Mouse (Mus musculus): ENCODE measurements around the gene Fibp. TPM values are rescaled to one million over a fixed set of nuclear protein-coding genes. Genes with fewer than 3 reads are reported as not detected.

Fibp gene
- total and polyA plus RNA-seq, 3 experiments = 21.9 to 63.5 TPM; not detected in 1

DNA sequence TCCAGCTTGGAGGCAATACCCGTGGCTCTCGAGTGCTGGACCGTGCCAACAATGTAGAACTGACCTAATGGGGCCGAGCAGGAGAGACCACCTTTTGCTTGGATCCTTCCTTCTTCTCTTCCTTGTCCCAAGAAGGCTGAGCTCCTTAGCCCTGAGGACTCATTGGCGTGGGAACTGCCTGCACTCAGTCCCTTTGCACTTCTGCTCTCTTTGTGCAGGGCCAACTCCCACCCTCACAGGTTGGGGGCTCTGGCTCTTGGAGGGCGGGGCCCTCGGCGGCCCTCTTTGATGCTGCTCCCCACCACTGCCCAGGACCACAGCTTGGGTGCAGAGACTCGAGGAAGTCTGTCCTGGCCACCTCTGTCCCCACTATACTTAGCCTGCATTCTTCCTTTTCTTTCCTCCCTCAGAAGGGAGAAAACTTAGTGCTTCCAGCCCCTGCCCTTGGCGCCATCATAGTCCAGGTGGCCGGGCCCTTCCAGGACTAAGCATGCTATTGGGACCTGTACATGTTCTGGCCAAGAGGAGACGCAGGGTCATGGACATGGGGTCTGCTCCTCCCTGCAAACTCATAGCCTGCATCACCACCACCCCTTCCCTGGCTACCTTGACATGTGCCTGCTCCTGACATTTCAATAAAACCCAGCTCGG is 33.6 kb upstream of the Fibp start (continued):
- TF ChIP-seq RAD21 (IDR thresholded peaks at IDR 0.05; ENCODE audit: low read depth, low read length) = no peak

DNA sequence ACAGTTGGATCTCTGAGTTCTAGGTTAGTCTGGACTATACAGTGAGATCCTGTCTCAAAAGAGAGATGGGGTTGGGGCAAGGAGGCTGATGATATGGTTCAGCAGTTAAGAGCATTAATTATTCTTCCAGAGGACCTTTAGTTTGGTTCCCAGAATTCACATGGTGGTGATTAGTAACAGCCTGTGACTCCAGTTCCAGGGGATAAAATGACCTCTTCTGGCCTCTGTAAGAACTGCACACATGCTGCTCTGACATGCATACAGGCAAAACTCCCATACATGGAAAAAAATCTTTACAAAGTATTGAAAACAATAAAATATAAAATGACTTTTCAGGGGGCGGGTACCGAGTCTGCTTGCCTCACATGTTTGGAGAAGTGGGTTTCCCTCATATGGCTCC is 32.3 kb upstream of the Fibp start:
- no peaks in the 10 kb centered on the region for H3K27me3 ChIP-seq (ENCODE audit: control insufficient read depth in 1 of 2, insufficient read depth in 2 of 2, low read length in 2 of 2)
- TF ChIP-seq USF2 (IDR thresholded peaks at IDR 0.05; ENCODE audit: borderline replicate concordance in 1 of 2, insufficient read depth in 1 of 2, low read depth in 1 of 2, low read length in 2 of 2) = no peak
- TF ChIP-seq ZC3H11A (IDR thresholded peaks at IDR 0.05; ENCODE audit: low read depth, low read length) = peak; percentile 42
- TF ChIP-seq USF1 (IDR thresholded peaks at IDR 0.05; ENCODE audit: low read depth, low read length) = no peak
- no peak for TF ChIP-seq MEF2A (IDR thresholded peaks at IDR 0.05; ENCODE audit: extremely low read depth, insufficient replicate concordance, low read depth, low read length, poor library complexity, severe bottlenecking)
- no peak for TF ChIP-seq NRF1 (IDR thresholded peaks at IDR 0.05; ENCODE audit: insufficient read depth, low read depth, low read length, poor library complexity, severe bottlenecking)
- no peak for TF ChIP-seq E2F4 (IDR thresholded peaks at IDR 0.05; ENCODE audit: borderline replicate concordance, low read depth, low read length)
- TF ChIP-seq CHD2 (IDR thresholded peaks at IDR 0.05; ENCODE audit: low read length) = no peak
- peak; percentile 69 for TF ChIP-seq SMC3 (IDR thresholded peaks at IDR 0.05; ENCODE audit: low read depth, low read length)
- TF ChIP-seq BHLHE40 (IDR thresholded peaks at IDR 0.05; ENCODE audit: borderline replicate concordance, low read depth, low read length) = no peak
- no peak for TF ChIP-seq MAX (IDR thresholded peaks at IDR 0.05; ENCODE audit: low read length)
- TF ChIP-seq ZNF384 (IDR thresholded peaks at IDR 0.05; ENCODE audit: low read depth, low read length) = no peak
- no peak for TF ChIP-seq TAL1 (IDR thresholded peaks at IDR 0.05; ENCODE audit: low read length)
- peak; percentile 45; the same call in 1 of the 2 replicates for TF ChIP-seq MYC (IDR thresholded peaks at IDR 0.05; ENCODE audit: low read depth, low read length)
- no peak for TF ChIP-seq GATA1 (IDR thresholded peaks at IDR 0.05; ENCODE audit: low read depth, low read length)
- 0 out of 2 replicates have a peak, but pooled peaks have one; percentile 11 for TF ChIP-seq TBP (IDR thresholded peaks at IDR 0.05; ENCODE audit: low read depth, low read length)
- peak; percentile 33 to 74 (median 57) for TF ChIP-seq CTCF (IDR thresholded peaks at IDR 0.05 in 2 of 3, conservative IDR thresholded peaks at IDR 0.05 in 1 of 3; ENCODE audit: control insufficient read depth in 1 of 3, insufficient read depth in 1 of 3, low read depth in 2 of 3, low read length in 3 of 3, poor library complexity in 1 of 3, severe bottlenecking in 1 of 3)
- peak; percentile 76 for TF ChIP-seq RAD21 (IDR thresholded peaks at IDR 0.05; ENCODE audit: low read depth, low read length)
- no peak for TF ChIP-seq ZKSCAN1 (IDR thresholded peaks at IDR 0.05; ENCODE audit: low read depth, low read length)
- TF ChIP-seq JUND (IDR thresholded peaks at IDR 0.05; ENCODE audit: low read depth, low read length) = no peak
- peak; percentile 45; the same call in 1 of the 2 replicates for TF ChIP-seq SIN3A (IDR thresholded peaks at IDR 0.05; ENCODE audit: low read length)
- H3K4me3 ChIP-seq (ENCODE audit: control insufficient read depth in 1 of 2, insufficient read depth in 1 of 2, low read depth in 2 of 2, low read length in 2 of 2) = no peak overlapping the region
- peaks cover 0 to 5% of the 10 kb centered on the region in 2 experiments; a peak in 2 of 4 replicates for H3K36me3 ChIP-seq (ENCODE audit: control insufficient read depth in 1 of 2, insufficient read depth in 2 of 2, low read length in 2 of 2)
- DNase-seq (ENCODE audit: low read depth, low spot score) = peak; percentile 71
- peaks cover 24% of the 10 kb centered on the region for H3K79me2 ChIP-seq (ENCODE audit: control insufficient read depth, insufficient read depth, low read length, poor library complexity)
- peaks cover 0 to 19% of the 10 kb centered on the region in 2 experiments; a peak in 2 of 4 replicates for H3K4me1 ChIP-seq (ENCODE audit: control insufficient read depth in 1 of 2, insufficient read depth in 2 of 2, low read length in 2 of 2)
- no peak overlapping the region for H3K9ac ChIP-seq (ENCODE audit: control insufficient read depth, low read depth, low read length, poor library complexity, severe bottlenecking)
- H3K27ac ChIP-seq (ENCODE audit: control insufficient read depth, low read depth, low read length) = no peak overlapping the region
- no peaks in the 10 kb centered on the region for H3K9me3 ChIP-seq (replicated peaks; ENCODE audit: insufficient read depth, low read length)
